Mouse (Mus musculus) MEL (cell line): ENCODE measurements around the gene Prm3. TPM values are rescaled to one million over a fixed set of nuclear protein-coding genes. Genes with fewer than 3 reads are reported as not detected.

Experiments used
- DNase-seq: peaks from one replicate; pipeline ENCODE4 v3.0.0; 2011; ENCODE audit warnings: low read depth, low spot score
- H3K27ac ChIP-seq: 2 replicates; pipeline ENCODE4 v1.5.1; 2012; ENCODE audit warnings: low read depth, mild to moderate bottlenecking, control low read depth, low read length, moderate library complexity; ENCODE audit not compliant: control insufficient read depth
- H3K27me3 ChIP-seq, 2 experiments: fragments of 150-350 bp in 1 of 2; sonication (generic) in 1 of 2; 2 replicates each; pipeline ENCODE4 v1.6.1; 2012; ENCODE audit warnings: low read length in 2 of 2, mild to moderate bottlenecking in 2 of 2, improper control_type of control experiment in 1 of 2, moderate library complexity in 1 of 2; ENCODE audit not compliant: insufficient read depth in 2 of 2, control insufficient read depth in 1 of 2
- H3K36me3 ChIP-seq, 2 experiments: 2 replicates each; pipeline ENCODE4 v1.6.1; 2012 to 2014; ENCODE audit warnings: low read length in 2 of 2, improper control_type of control experiment in 1 of 2, inconsistent platforms in 1 of 2, mild to moderate bottlenecking in 1 of 2; ENCODE audit not compliant: insufficient read depth in 2 of 2, control insufficient read depth in 1 of 2
- H3K4me1 ChIP-seq, 2 experiments: fragments of 150-350 bp in 1 of 2; sonication (generic) in 1 of 2; 2 replicates each; pipeline ENCODE4 v1.6.1; 2012; ENCODE audit warnings: low read length in 2 of 2, improper control_type of control experiment in 1 of 2, mild to moderate bottlenecking in 1 of 2; ENCODE audit not compliant: insufficient read depth in 2 of 2, control insufficient read depth in 1 of 2
- H3K4me3 ChIP-seq, 2 experiments: fragments of 150-350 bp in 1 of 2; sonication (generic) in 1 of 2; 2 replicates each; pipeline ENCODE4 v1.5.1; 2012; ENCODE audit warnings: low read depth in 2 of 2, low read length in 2 of 2, mild to moderate bottlenecking in 2 of 2, moderate library complexity in 2 of 2, control low read depth in 1 of 2, improper control_type of control experiment in 1 of 2; ENCODE audit not compliant: control insufficient read depth in 1 of 2, insufficient read depth in 1 of 2
- H3K79me2 ChIP-seq: 2 replicates; pipeline ENCODE4 v1.6.1; 2012; ENCODE audit warnings: mild to moderate bottlenecking, low read length, moderate library complexity; ENCODE audit not compliant: control insufficient read depth, poor library complexity, insufficient read depth
- H3K9ac ChIP-seq: 2 replicates; pipeline ENCODE4 v1.6.1; 2012; ENCODE audit warnings: low read depth, mild to moderate bottlenecking, control low read depth, low read length, moderate library complexity; ENCODE audit not compliant: control insufficient read depth, poor library complexity, severe bottlenecking
- H3K9me3 ChIP-seq: fragments of 150-350 bp; sonication (generic); replicated peaks from 2 replicates; pipeline ENCODE4 v1.6.1; 2012; ENCODE audit warnings: mild to moderate bottlenecking, low read length, improper control_type of control experiment, moderate library complexity; ENCODE audit not compliant: insufficient read depth
- BHLHE40 ChIP-seq: IDR thresholded peaks from 2 replicates; pipeline ENCODE4 v1.6.1; 2012; ENCODE audit warnings: low read depth, mild to moderate bottlenecking, inconsistent platforms, low read length, improper control_type of control experiment, borderline replicate concordance
- CHD2 ChIP-seq: IDR thresholded peaks from 2 replicates; pipeline ENCODE4 v1.6.1; 2011; ENCODE audit warnings: low read length, improper control_type of control experiment
- ELF1 ChIP-seq: IDR thresholded peaks from 2 replicates; pipeline ENCODE4 v1.6.1; 2014; ENCODE audit warnings: low read depth, mild to moderate bottlenecking, inconsistent platforms, low read length, improper control_type of control experiment, moderate library complexity
- ETS1 ChIP-seq: IDR thresholded peaks from 2 replicates; pipeline ENCODE4 v1.6.1; 2012; ENCODE audit warnings: low read depth, mild to moderate bottlenecking, inconsistent platforms, low read length, improper control_type of control experiment, moderate library complexity
- MAFK ChIP-seq: IDR thresholded peaks from 2 replicates; pipeline ENCODE4 v1.6.1; 2011; ENCODE audit warnings: low read depth, mild to moderate bottlenecking, low read length, improper control_type of control experiment, borderline replicate concordance
- MAZ ChIP-seq: IDR thresholded peaks from 2 replicates; pipeline ENCODE4 v1.6.1; 2012; ENCODE audit warnings: low read depth, mild to moderate bottlenecking, inconsistent platforms, low read length, improper control_type of control experiment
- MYB ChIP-seq: IDR thresholded peaks from 2 replicates; pipeline ENCODE4 v1.6.1; 2011; ENCODE audit warnings: mild to moderate bottlenecking, low read depth, low read length, improper control_type of control experiment
- POLR2A ChIP-seq, 2 experiments: IDR thresholded peaks; 2 replicates each; pipeline ENCODE4 v1.6.1; 2011 to 2012; ENCODE audit warnings: low read length in 2 of 2, mild to moderate bottlenecking in 2 of 2, control low read depth in 1 of 2, improper control_type of control experiment in 1 of 2, low read depth in 1 of 2, moderate library complexity in 1 of 2; ENCODE audit not compliant: control insufficient read depth in 1 of 2, insufficient read depth in 1 of 2, poor library complexity in 1 of 2
- POLR2AphosphoS2 ChIP-seq: IDR thresholded peaks from 2 replicates; pipeline ENCODE4 v1.6.1; 2011; ENCODE audit warnings: low read length, improper control_type of control experiment
- POLR2AphosphoS5 ChIP-seq: IDR thresholded peaks from 2 replicates; pipeline ENCODE4 v1.6.1; 2012; ENCODE audit warnings: low read depth, borderline replicate concordance, mild to moderate bottlenecking, inconsistent platforms, low read length, moderate library complexity, mixed read lengths
- RCOR1 ChIP-seq: IDR thresholded peaks from 2 replicates; pipeline ENCODE4 v1.6.1; 2012; ENCODE audit warnings: low read depth, mild to moderate bottlenecking, inconsistent platforms, low read length, improper control_type of control experiment
- TAL1 ChIP-seq: IDR thresholded peaks from 2 replicates; pipeline ENCODE4 v1.6.1; 2012; ENCODE audit warnings: mild to moderate bottlenecking, inconsistent platforms, low read length, moderate library complexity, mixed read lengths
- TBP ChIP-seq: IDR thresholded peaks from 2 replicates; pipeline ENCODE4 v1.8.0; 2011; ENCODE audit warnings: low read depth, low read length, improper control_type of control experiment
- UBTF ChIP-seq: IDR thresholded peaks from 2 replicates; pipeline ENCODE4 v1.6.1; 2012; ENCODE audit warnings: low read depth, mild to moderate bottlenecking, inconsistent platforms, low read length, improper control_type of control experiment, moderate library complexity, borderline replicate concordance; ENCODE audit not compliant: insufficient read depth
- USF2 ChIP-seq, 2 experiments: IDR thresholded peaks; 2 replicates each; pipeline ENCODE4 v1.6.1; 2011 to 2012; ENCODE audit warnings: improper control_type of control experiment in 2 of 2, low read length in 2 of 2, borderline replicate concordance in 1 of 2, inconsistent platforms in 1 of 2, low read depth in 1 of 2, mild to moderate bottlenecking in 1 of 2; ENCODE audit not compliant: insufficient read depth in 1 of 2
- ZC3H11A ChIP-seq: IDR thresholded peaks from 2 replicates; pipeline ENCODE4 v1.6.1; 2012; ENCODE audit warnings: low read depth, mild to moderate bottlenecking, inconsistent platforms, low read length, improper control_type of control experiment
- ZKSCAN1 ChIP-seq: IDR thresholded peaks from 2 replicates; pipeline ENCODE4 v1.6.1; 2012; ENCODE audit warnings: low read depth, mild to moderate bottlenecking, inconsistent platforms, low read length, improper control_type of control experiment, moderate library complexity
- ZMIZ1 ChIP-seq: IDR thresholded peaks from 2 replicates; pipeline ENCODE4 v1.6.1; 2012; ENCODE audit warnings: low read depth, mild to moderate bottlenecking, inconsistent platforms, low read length, improper control_type of control experiment, moderate library complexity
- ZNF384 ChIP-seq: IDR thresholded peaks from 2 replicates; pipeline ENCODE4 v1.6.1; 2012; ENCODE audit warnings: low read depth, mild to moderate bottlenecking, inconsistent platforms, low read length, improper control_type of control experiment
- polyA plus RNA-seq, 2 experiments: library from polyadenylated mRNA; stranded (reverse) in 1 of 2; unstranded in 1 of 2; fragments of >175 nt in 1 of 2; fragments of >200 nt in 1 of 2; gene quantifications; 2 replicates each; pipeline versions ENCODE4 v1.2.1 to v1.2.4; 2012; ENCODE audit warnings: low replicate concordance in 2 of 2, low read depth in 1 of 2; ENCODE audit not compliant: insufficient read length in 2 of 2, insufficient read depth in 1 of 2, missing spikeins in 1 of 2
- total RNA-seq: library from RNA; depleted of rRNA; stranded (reverse); fragments of 300-350 nt; gene quantifications from 2 replicates; pipeline ENCODE4 v1.2.3, GENCODE M21; 2012

Gene Prm3
- total and polyA plus RNA-seq, 3 experiments, result not detected

DNA sequence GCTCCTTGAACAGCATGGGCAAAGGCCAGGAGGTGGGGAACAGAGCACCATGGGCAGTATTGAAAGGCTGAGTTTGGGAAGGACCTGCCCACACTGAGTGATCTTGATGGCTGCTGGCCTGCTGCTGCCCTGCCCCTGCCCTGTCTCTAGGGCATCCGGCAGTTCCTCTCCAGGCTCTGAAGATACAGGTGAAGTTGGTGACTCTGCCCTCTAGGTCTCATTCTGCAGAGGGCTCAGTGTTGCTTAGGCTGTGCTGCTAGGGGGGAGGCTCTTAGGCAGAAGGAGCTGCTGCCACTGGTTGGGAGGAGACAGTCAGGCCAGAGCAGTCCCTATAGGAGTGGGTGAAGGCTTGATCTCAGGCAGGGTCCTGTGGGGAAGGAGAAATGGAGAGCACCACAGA, 47.2 kb upstream of the Prm3 start:
- DNase-seq, result no peak
- Histone ChIP-seq H3K9me3 (no peaks in the 10 kb centered on the region), H3K9ac (no peak overlapping the region), H3K27ac (no peak overlapping the region), H3K4me1 (peaks cover 0 to 8% of the 10 kb centered on the region in 2 experiments; a peak in 2 of 4 replicates), H3K27me3 (no peaks in the 10 kb centered on the region), H3K4me3 (no peak overlapping the region), H3K79me2 (no peaks in the 10 kb centered on the region; the same call in 1 of the 2 replicates), H3K36me3 (peaks cover 0 to 5% of the 10 kb centered on the region in 2 experiments; a peak in 2 of 4 replicates)
- no peak for TF ChIP-seq ETS1
- TF ChIP-seq UBTF, result no peak
- TF ChIP-seq ZNF384, result no peak
- no peak for TF ChIP-seq ELF1
- TF ChIP-seq ZKSCAN1, result no peak
- no peak for TF ChIP-seq MAFK
- TF ChIP-seq ZMIZ1, result no peak
- no peak for TF ChIP-seq BHLHE40
- no peak for TF ChIP-seq POLR2AphosphoS2
- TF ChIP-seq POLR2AphosphoS5, result no peak
- no peak for TF ChIP-seq RCOR1
- TF ChIP-seq TBP, result no peak

DNA sequence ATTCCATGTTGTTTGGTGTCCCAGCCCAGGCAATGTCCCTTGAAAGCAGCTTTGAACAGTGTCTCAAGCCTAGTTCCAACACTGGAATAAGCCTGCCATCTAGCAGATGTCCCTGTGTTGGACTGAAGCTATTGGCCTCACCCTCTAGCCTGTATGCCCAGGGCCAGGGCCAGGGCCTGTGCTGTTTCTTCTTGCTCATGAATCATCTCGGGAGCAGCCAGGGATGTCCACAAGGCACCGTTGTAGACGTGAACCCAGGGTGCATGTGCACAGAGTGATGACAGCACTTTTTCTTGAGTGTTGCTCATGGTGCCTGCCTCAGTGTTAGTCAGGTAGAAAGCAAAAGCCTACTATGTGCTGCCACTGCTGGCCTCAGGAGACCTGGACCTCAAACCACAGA, 46.5 kb upstream of the Prm3 start:
- Histone ChIP-seq H3K27ac (no peak overlapping the region), H3K79me2 (no peaks in the 10 kb centered on the region; the same call in 1 of the 2 replicates), H3K9ac (no peak overlapping the region), H3K4me1 (peaks cover 0 to 8% of the 10 kb centered on the region in 2 experiments; a peak in 2 of 4 replicates), H3K36me3 (peaks cover 0 to 5% of the 10 kb centered on the region in 2 experiments; a peak in 2 of 4 replicates), H3K27me3 (no peaks in the 10 kb centered on the region), H3K9me3 (no peaks in the 10 kb centered on the region), H3K4me3 (no peak overlapping the region)
- DNase-seq, result no peak
- TF ChIP-seq POLR2A (IDR thresholded peaks at IDR 0.05; ENCODE audit: control insufficient read depth in 1 of 2, insufficient read depth in 1 of 2, low read depth in 1 of 2, low read length in 2 of 2, poor library complexity in 1 of 2) (no peak), ELF1 (no peak)

DNA sequence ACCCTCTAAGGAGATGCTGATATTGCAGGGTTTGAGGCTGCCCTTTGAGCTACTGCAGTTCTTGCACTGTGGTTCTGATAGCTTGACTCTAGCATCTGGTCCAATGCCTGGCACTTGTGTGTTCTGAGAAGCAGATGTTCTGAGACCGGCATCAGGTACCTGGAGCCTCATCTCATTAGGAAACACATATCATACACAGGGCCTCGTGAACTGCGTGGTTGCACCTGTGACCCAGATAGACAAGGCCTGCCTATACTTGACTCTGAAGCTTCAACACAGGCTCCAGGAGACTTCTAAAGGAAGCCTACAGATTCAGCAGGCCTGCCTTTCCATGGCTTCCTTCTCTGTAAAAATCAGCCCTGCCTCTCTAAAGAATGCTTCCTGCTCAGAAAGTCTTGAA, 45.7 kb upstream of the Prm3 start:
- Histone ChIP-seq H3K4me1 (peaks cover 0 to 8% of the 10 kb centered on the region in 2 experiments; a peak in 2 of 4 replicates), H3K9me3 (no peaks in the 10 kb centered on the region), H3K27me3 (no peaks in the 10 kb centered on the region)

More for the DNA sequence above, 45.7 kb upstream of the Prm3 start:
- no peak for DNase-seq
- Histone ChIP-seq H3K79me2 (no peaks in the 10 kb centered on the region; the same call in 1 of the 2 replicates), H3K4me3 (no peak overlapping the region), H3K27ac (no peak overlapping the region), H3K9ac (no peak overlapping the region), H3K36me3 (peaks cover 0 to 5% of the 10 kb centered on the region in 2 experiments; a peak in 2 of 4 replicates)
- TF ChIP-seq USF2 (IDR thresholded peaks at IDR 0.05; ENCODE audit: borderline replicate concordance in 1 of 2, insufficient read depth in 1 of 2, low read depth in 1 of 2, low read length in 2 of 2) (no peak), TAL1 (no peak), ZC3H11A (no peak), CHD2 (no peak), RCOR1 (no peak), MYB (no peak), MAZ (no peak)
